Mouse (Mus musculus) heart, postnatal 14 days (tissue): ENCODE measurements at regions not wholly inside any gene's neighbourhood (a gene's known extent, or its start where the extent isn't known, plus 50 kb on each side); places are given as distances from the start of the nearest gene placed in this dataset.

Source experiments
- DNase-seq, 2 experiments: peaks; one replicate each; pipeline ENCODE4 v3.0.0; 2021 to 2022
- intact Hi-C: fragments of 180-260 bp; cut with DNase I; formaldehyde crosslinking; loops from one replicate; pipeline ENCODE4 v1.15.1; 2025

GRCm38 (mm10) chr10:116654091-116654490 is 72.8 kb upstream of the Cnot2 start:
- intact Hi-C loops = no loop called here
- DNase-seq = no peak

DNA sequence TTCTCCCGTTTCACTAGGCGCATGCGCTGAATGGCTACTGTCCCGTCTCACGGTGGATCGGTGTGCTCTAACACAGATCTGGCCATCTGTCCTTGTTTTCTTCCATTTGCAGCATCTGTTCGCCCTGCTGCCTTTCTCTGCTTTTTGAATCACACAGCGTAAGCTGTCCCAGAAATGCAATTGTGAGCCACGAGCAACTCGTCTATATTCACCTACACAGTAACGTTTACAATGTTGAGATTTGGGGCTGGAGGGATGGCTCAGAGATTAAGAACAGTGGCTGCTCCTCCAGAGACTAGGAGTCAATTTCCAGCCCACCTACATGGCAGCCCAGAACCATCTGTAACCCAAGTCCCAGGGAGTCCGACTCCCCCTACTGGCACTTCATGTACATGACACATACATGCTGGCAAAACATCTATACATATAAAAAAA is 72.2 kb upstream of the Cnot2 start:
- DNase-seq = no peak
- intact Hi-C loops = no loop called here

GRCm38 (mm10) chr10:116649287-116649686 is 68.0 kb upstream of the Cnot2 start:
- DNase-seq = no peak

GRCm38 (mm10) chr10:116646035-116646434 is 64.7 kb upstream of the Cnot2 start:
- intact Hi-C loops = no loop called here
- DNase-seq = no peak

More at GRCm38 (mm10) chr10:116649287-116649686, 68.0 kb upstream of the Cnot2 start:
- intact Hi-C loops = no loop called here

GRCm38 (mm10) chr10:116645631-116646030 is 64.3 kb upstream of the Cnot2 start:
- intact Hi-C loops = no loop called here
- DNase-seq = no peak

GRCm38 (mm10) chr10:116645108-116645507 is 63.8 kb upstream of the Cnot2 start:
- intact Hi-C loops = no loop called here
- DNase-seq = no peak
